Mouse (Mus musculus): ENCODE results near the gene Smad3.

DNA sequence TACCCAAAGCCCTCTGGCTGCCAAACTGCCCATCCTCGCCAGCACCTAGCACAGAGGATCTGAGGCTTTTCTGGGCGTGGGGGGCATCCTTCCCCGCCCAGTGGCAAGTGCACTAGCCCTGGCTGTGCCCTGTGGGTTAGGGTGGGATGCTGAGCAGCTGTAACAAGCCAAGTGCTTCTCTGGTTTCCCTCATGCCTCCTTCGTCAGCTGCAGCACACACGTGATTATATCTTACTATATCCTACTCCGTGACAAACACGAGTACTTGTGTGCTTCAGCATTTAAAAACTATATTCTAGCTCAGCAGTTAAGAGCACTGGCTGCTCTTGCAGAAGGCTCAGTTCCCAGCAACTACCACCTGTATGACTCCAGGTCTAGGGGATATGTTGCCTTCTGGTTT lies 44.7 kb upstream of the Smad3 start:
- TF ChIP-seq CTCF (IDR thresholded peaks at IDR 0.05 in 2 of 3, conservative IDR thresholded peaks at IDR 0.05 in 1 of 3; ENCODE audit: control insufficient read depth in 1 of 3, insufficient read depth in 1 of 3, low read depth in 2 of 3, low read length in 3 of 3, poor library complexity in 1 of 3, severe bottlenecking in 1 of 3), result no peak
- TF ChIP-seq SIN3A (IDR thresholded peaks at IDR 0.05; ENCODE audit: low read length), result no peak
- TF ChIP-seq EP300 (IDR thresholded peaks at IDR 0.05; ENCODE audit: low read depth in 1 of 2, low read length in 2 of 2), result no peak
- no peak for TF ChIP-seq POLR2A (IDR thresholded peaks at IDR 0.05; ENCODE audit: control insufficient read depth in 1 of 2, insufficient read depth in 1 of 2, low read depth in 1 of 2, low read length in 2 of 2, poor library complexity in 1 of 2)
- no peak for TF ChIP-seq RAD21 (IDR thresholded peaks at IDR 0.05; ENCODE audit: low read depth, low read length)
- no peak for TF ChIP-seq MAFK (IDR thresholded peaks at IDR 0.05; ENCODE audit: borderline replicate concordance, low read depth, low read length)
